Mouse (Mus musculus) neural tube, embryonic 14.5 days (tissue): ENCODE measurements around the gene Kdm5c. TPM values are rescaled to one million over a fixed set of nuclear protein-coding genes. Genes with fewer than 3 reads are reported as not detected.

Source experiments
- ATAC-seq: fragments of 200-750 bp; cut with Nextera tagmentation; 2 replicates; pipeline ENCODE4 v1.8.0; 2017; ENCODE audit warnings: low read depth, mild to moderate bottlenecking, moderate TSS enrichment, moderate library complexity
- H3K27ac ChIP-seq: fragments of 300-500 bp; sonication (generic); 2 replicates; pipeline ENCODE4 v1.5.1; 2014; ENCODE audit warnings: low read depth, mild to moderate bottlenecking, control low read depth, low read length, moderate library complexity, mixed read lengths
- H3K27me3 ChIP-seq: fragments of 300-500 bp; sonication (generic); 2 replicates; pipeline ENCODE4 v1.6.1; 2014; ENCODE audit warnings: low read length; ENCODE audit not compliant: control insufficient read depth, insufficient read depth
- H3K36me3 ChIP-seq: fragments of 300-500 bp; sonication (generic); 2 replicates; pipeline ENCODE4 v1.6.1; 2014; ENCODE audit warnings: low read length, mixed read lengths; ENCODE audit not compliant: control insufficient read depth, insufficient read depth
- H3K4me1 ChIP-seq: fragments of 300-500 bp; sonication (generic); 2 replicates; pipeline ENCODE4 v1.6.1; 2014; ENCODE audit warnings: low read length; ENCODE audit not compliant: control insufficient read depth, insufficient read depth
- H3K4me2 ChIP-seq: fragments of 300-500 bp; sonication (generic); 2 replicates; pipeline ENCODE4 v1.6.1; 2014; ENCODE audit warnings: mild to moderate bottlenecking, low read depth, low read length, control low read depth
- H3K4me3 ChIP-seq: fragments of 300-500 bp; sonication (generic); 2 replicates; pipeline ENCODE4 v1.5.1; 2014; ENCODE audit warnings: low read depth, low read length, control low read depth, mixed read lengths
- H3K9ac ChIP-seq: fragments of 300-500 bp; sonication (generic); replicated peaks from 2 replicates; pipeline ENCODE4 v1.6.1; 2014; ENCODE audit warnings: low read depth, mild to moderate bottlenecking, control low read depth, low read length, mixed read lengths
- H3K9me3 ChIP-seq: fragments of 300-500 bp; sonication (generic); 2 replicates; pipeline ENCODE4 v1.6.1; 2016; ENCODE audit warnings: low read length; ENCODE audit not compliant: control insufficient read depth
- WGBS: fragments of 180-500 bp; shearing (Covaris S2); extraction: QIAGEN DNeasy Blood & Tissue Kit; methylation state at CpG from one replicate; pipeline ENCODE4 v1.1.7; 2014; 5-methylcytosine and 5-hydroxymethylcytosine counted together
- polyA plus RNA-seq: library from polyadenylated mRNA; unstranded; fragments of >200 nt; fragmentation: Nextera tagmentation; extraction: Ambion mirVana; gene quantifications from 2 replicates; pipeline ENCODE4 v1.2.1, GENCODE M21; 2014

Kdm5c gene
- polyA plus RNA-seq, 1 experiment from 2014 or later: 35.5 TPM

- Histone ChIP-seq H3K4me2 (no peak overlapping the region), H3K4me3 (no peak overlapping the region), H3K27me3 (0 out of 2 replicates have a peak, but pooled peaks cover 2% of the 10 kb centered on the region), H3K9ac (no peak overlapping the region), H3K36me3 (no peaks in the 10 kb centered on the region), H3K4me1 (no peaks in the 10 kb centered on the region), H3K9me3 (no peaks in the 10 kb centered on the region), H3K27ac (no peak overlapping the region)
- no peak for ATAC-seq
- 42% methylated on average over 2 of the region's 2 CpGs for WGBS
Measured at GRCm38 (mm10) chrX:152322776-152323175, 90.0 kb downstream of the Kdm5c start.

- Histone ChIP-seq H3K9ac (no peak overlapping the region), H3K4me3 (no peak overlapping the region), H3K4me1 (no peaks in the 10 kb centered on the region), H3K36me3 (no peaks in the 10 kb centered on the region), H3K27ac (no peak overlapping the region), H3K4me2 (no peak overlapping the region), H3K27me3 (0 out of 2 replicates have a peak, but pooled peaks cover 2% of the 10 kb centered on the region), H3K9me3 (no peaks in the 10 kb centered on the region)
- 96% methylated on average over 1 of the region's 1 CpGs for WGBS
- ATAC-seq: no peak
Measured at GRCm38 (mm10) chrX:152323584-152323983, 90.8 kb downstream of the Kdm5c start.

Other genes starting within 250 kb of the Kdm5c start
- 113 and 120 TPM in 2 replicates for gene Hsd17b10, start 231.2 kb upstream of the Kdm5c start, polyA plus RNA-seq
- gene Ribc1, start 216.7 kb upstream of the Kdm5c start, polyA plus RNA-seq: 1.0 and 1.1 TPM in 2 replicates
- 69.9 and 88.8 TPM in 2 replicates for gene Smc1a, start 216.6 kb upstream of the Kdm5c start, polyA plus RNA-seq
- gene Iqsec2, start 88.8 kb upstream of the Kdm5c start, polyA plus RNA-seq: 10.5 and 10.7 TPM in 2 replicates
- gene Kantr, start 94.5 kb downstream of the Kdm5c start, polyA plus RNA-seq: 33.4 and 38.9 TPM in 2 replicates
- gene Tspyl2, start 109.4 kb downstream of the Kdm5c start, polyA plus RNA-seq: 45.6 and 47.4 TPM in 2 replicates
- gene Gpr173, start 135.7 kb downstream of the Kdm5c start, polyA plus RNA-seq: 6.3 and 6.9 TPM in 2 replicates